Mouse (Mus musculus): Measurements from ENCODE around the gene Slc30a7. TPM values are rescaled to one million over a fixed set of nuclear protein-coding genes. Genes with fewer than 3 reads are reported as not detected.

Slc30a7 gene
- polyA plus RNA-seq, 1 experiment from 2014 or later, result 26.3 TPM

GRCm38 (mm10) chr3:116016116-116016515, 8.9 kb upstream of the Slc30a7 start:
- Histone ChIP-seq H3K4me3 (no peak overlapping the region), H3K27me3 (ENCODE audit: poor library complexity, severe bottlenecking) (no peaks in the 10 kb centered on the region), H3K9me3 (no peaks in the 10 kb centered on the region), H3K4me1 (no peaks in the 10 kb centered on the region), H3K36me3 (replicated peaks) (no peaks in the 10 kb centered on the region), H3K27ac (no peak overlapping the region)
- no peak for DNase-seq (ENCODE audit: extremely low spot score, low spot score)
- 93% methylated on average over 13 of the region's 13 CpGs for WGBS

- H3K9me3 ChIP-seq, result no peaks in the 10 kb centered on the region
- H3K27ac ChIP-seq, result no peak overlapping the region
- H3K4me1 ChIP-seq, result no peaks in the 10 kb centered on the region
- 92% methylated on average over 6 of the region's 6 CpGs for WGBS
- no peaks in the 10 kb centered on the region for H3K36me3 ChIP-seq (replicated peaks)
- DNase-seq (ENCODE audit: extremely low spot score, low spot score), result no peak
- no peaks in the 10 kb centered on the region for H3K27me3 ChIP-seq (ENCODE audit: poor library complexity, severe bottlenecking)
- H3K4me3 ChIP-seq, result no peak overlapping the region
Observed at GRCm38 (mm10) chr3:116014901-116015300, 7.7 kb upstream of the Slc30a7 start.

GRCm38 (mm10) chr3:116009622-116010344, 2.6 kb upstream of the Slc30a7 start:
- WGBS, result 94% methylated on average over 17 of the region's 17 CpGs
- Histone ChIP-seq H3K4me3 (no peak overlapping the region), H3K4me1 (peaks cover 37% of the 10 kb centered on the region), H3K27me3 (ENCODE audit: poor library complexity, severe bottlenecking) (no peaks in the 10 kb centered on the region), H3K9me3 (no peaks in the 10 kb centered on the region), H3K36me3 (replicated peaks) (peaks cover 8% of the 10 kb centered on the region), H3K27ac (no peak overlapping the region)
- DNase-seq (ENCODE audit: extremely low spot score, low spot score), result no peak

GRCm38 (mm10) chr3:116007941-116008440, 785 bp upstream of the Slc30a7 start:
- peak; percentile 77 for DNase-seq (ENCODE audit: extremely low spot score, low spot score)
- H3K36me3 ChIP-seq (replicated peaks), result peaks cover 22% of the 10 kb centered on the region
- no peaks in the 10 kb centered on the region for H3K27me3 ChIP-seq (ENCODE audit: poor library complexity, severe bottlenecking)
- WGBS, result under 1% methylated on average over 12 of the region's 12 CpGs
- peaks cover 37% of the 10 kb centered on the region for H3K4me1 ChIP-seq
- H3K4me3 ChIP-seq, result peak overlapping the region; percentile 92
- no peaks in the 10 kb centered on the region for H3K9me3 ChIP-seq
- peak overlapping the region; percentile 89 for H3K27ac ChIP-seq

- Histone ChIP-seq H3K36me3 (replicated peaks) (peaks cover 34% of the 10 kb centered on the region), H3K4me1 (peaks cover 37% of the 10 kb centered on the region), H3K27me3 (ENCODE audit: poor library complexity, severe bottlenecking) (no peaks in the 10 kb centered on the region), H3K9me3 (no peaks in the 10 kb centered on the region), H3K4me3 (peak overlapping the region; percentile 92), H3K27ac (peak overlapping the region; percentile 89)
- DNase-seq (ENCODE audit: extremely low spot score, low spot score), result peak; percentile 29
- 8% methylated on average over 12 of the region's 12 CpGs for WGBS
Observed at GRCm38 (mm10) chr3:116006284-116006977, 775 bp downstream of the Slc30a7 start.

- Histone ChIP-seq H3K4me3 (no peak overlapping the region), H3K27ac (no peak overlapping the region), H3K36me3 (replicated peaks) (peaks cover 53% of the 10 kb centered on the region), H3K4me1 (peaks cover 7% of the 10 kb centered on the region; the same call in 1 of the 2 replicates), H3K9me3 (peaks cover 5% of the 10 kb centered on the region; the same call in 1 of the 2 replicates), H3K27me3 (ENCODE audit: poor library complexity, severe bottlenecking) (no peaks in the 10 kb centered on the region)
- DNase-seq (ENCODE audit: extremely low spot score, low spot score), result no peak
- 86% methylated on average over 5 of the region's 5 CpGs for WGBS
Observed at GRCm38 (mm10) chr3:115996929-115997328, 10.3 kb downstream of the Slc30a7 start.

GRCm38 (mm10) chr3:115993025-115993424, 14.2 kb downstream of the Slc30a7 start:
- no peak for DNase-seq (ENCODE audit: extremely low spot score, low spot score)

GRCm38 (mm10) chr3:115992588-115992987, 14.6 kb downstream of the Slc30a7 start:
- WGBS, result 93% methylated on average over 4 of the region's 4 CpGs
- no peaks in the 10 kb centered on the region for H3K9me3 ChIP-seq
- H3K4me1 ChIP-seq, result peaks cover 7% of the 10 kb centered on the region; the same call in 1 of the 2 replicates
- H3K4me3 ChIP-seq, result no peak overlapping the region
- no peak overlapping the region for H3K27ac ChIP-seq
- peaks cover 43% of the 10 kb centered on the region for H3K36me3 ChIP-seq (replicated peaks)
- no peaks in the 10 kb centered on the region for H3K27me3 ChIP-seq (ENCODE audit: poor library complexity, severe bottlenecking)
- DNase-seq (ENCODE audit: extremely low spot score, low spot score), result no peak

More at GRCm38 (mm10) chr3:115993025-115993424, 14.2 kb downstream of the Slc30a7 start:
- H3K9me3 ChIP-seq, result peaks cover 2% of the 10 kb centered on the region; the same call in 1 of the 2 replicates
- H3K27ac ChIP-seq, result no peak overlapping the region
- peaks cover 44% of the 10 kb centered on the region for H3K36me3 ChIP-seq (replicated peaks)
- H3K4me3 ChIP-seq, result no peak overlapping the region
- peaks cover 7% of the 10 kb centered on the region; the same call in 1 of the 2 replicates for H3K4me1 ChIP-seq
- WGBS, result 80% methylated on average over 10 of the region's 10 CpGs
- H3K27me3 ChIP-seq (ENCODE audit: poor library complexity, severe bottlenecking), result no peaks in the 10 kb centered on the region

- Histone ChIP-seq H3K36me3 (replicated peaks) (peaks cover 43% of the 10 kb centered on the region), H3K4me1 (peaks cover 7% of the 10 kb centered on the region; the same call in 1 of the 2 replicates), H3K4me3 (no peak overlapping the region), H3K9me3 (no peaks in the 10 kb centered on the region), H3K27ac (no peak overlapping the region), H3K27me3 (ENCODE audit: poor library complexity, severe bottlenecking) (no peaks in the 10 kb centered on the region)
- DNase-seq (ENCODE audit: extremely low spot score, low spot score), result no peak
- WGBS, result 94% methylated on average over 4 of the region's 4 CpGs
Observed at GRCm38 (mm10) chr3:115992103-115992502, 15.1 kb downstream of the Slc30a7 start.

- Histone ChIP-seq H3K4me1 (no peaks in the 10 kb centered on the region), H3K9me3 (no peaks in the 10 kb centered on the region), H3K4me3 (no peak overlapping the region), H3K36me3 (replicated peaks) (peaks cover 88% of the 10 kb centered on the region), H3K27me3 (ENCODE audit: poor library complexity, severe bottlenecking) (no peaks in the 10 kb centered on the region), H3K27ac (no peak overlapping the region)
- WGBS, result 89% methylated on average over 9 of the region's 9 CpGs
- DNase-seq (ENCODE audit: extremely low spot score, low spot score), result no peak
Observed at GRCm38 (mm10) chr3:115985183-115985892, 21.9 kb downstream of the Slc30a7 start.

- Histone ChIP-seq H3K9me3 (no peaks in the 10 kb centered on the region), H3K27me3 (ENCODE audit: poor library complexity, severe bottlenecking) (no peaks in the 10 kb centered on the region), H3K27ac (no peak overlapping the region), H3K4me3 (no peak overlapping the region), H3K4me1 (no peaks in the 10 kb centered on the region), H3K36me3 (replicated peaks) (peaks cover 84% of the 10 kb centered on the region)
- WGBS, result 94% methylated on average over 9 of the region's 9 CpGs
- no peak for DNase-seq (ENCODE audit: extremely low spot score, low spot score)
Observed at GRCm38 (mm10) chr3:115984653-115985052, 22.6 kb downstream of the Slc30a7 start.

GRCm38 (mm10) chr3:115983217-115983616, 24.0 kb downstream of the Slc30a7 start:
- Histone ChIP-seq H3K27ac (no peak overlapping the region), H3K4me1 (no peaks in the 10 kb centered on the region), H3K27me3 (ENCODE audit: poor library complexity, severe bottlenecking) (no peaks in the 10 kb centered on the region), H3K4me3 (no peak overlapping the region), H3K36me3 (replicated peaks) (peaks cover 75% of the 10 kb centered on the region), H3K9me3 (no peaks in the 10 kb centered on the region)
- WGBS, result 95% methylated on average over 8 of the region's 8 CpGs
- no peak for DNase-seq (ENCODE audit: extremely low spot score, low spot score)
